Mouse (Mus musculus) testis, adult 2 months (tissue): ENCODE data around the gene Rfng.

Source experiments
- CTCF ChIP-seq: fragments of 200-500 bp; IDR thresholded peaks from 2 replicates; pipeline ENCODE4 v1.5.1; 2012; ENCODE audit warnings: low read depth, mild to moderate bottlenecking, inconsistent platforms, low read length, moderate library complexity; ENCODE audit not compliant: control insufficient read depth, insufficient read depth, insufficient replicate concordance
- POLR2A ChIP-seq: fragments of 200-500 bp; IDR thresholded peaks from 2 replicates; pipeline ENCODE4 v1.6.1; 2012; ENCODE audit warnings: low read depth, mild to moderate bottlenecking, inconsistent platforms, low read length, moderate library complexity; ENCODE audit not compliant: control insufficient read depth

GRCm38 (mm10) chr11:120831659-120832440 lies 47.8 kb upstream of the Rfng start:
- TF ChIP-seq POLR2A (no peak), CTCF (no peak)
